Mouse (Mus musculus): ENCODE measurements at regions not wholly inside any gene's neighbourhood (a gene's known extent, or its start where the extent isn't known, plus 50 kb on each side); places are given as distances from the start of the nearest gene placed in this dataset.
"Not testable (repeated sequence)": the region's sequence is repeated elsewhere in the genome, so short reads cannot be mapped to it uniquely, and the experiment has no call there.

DNA sequence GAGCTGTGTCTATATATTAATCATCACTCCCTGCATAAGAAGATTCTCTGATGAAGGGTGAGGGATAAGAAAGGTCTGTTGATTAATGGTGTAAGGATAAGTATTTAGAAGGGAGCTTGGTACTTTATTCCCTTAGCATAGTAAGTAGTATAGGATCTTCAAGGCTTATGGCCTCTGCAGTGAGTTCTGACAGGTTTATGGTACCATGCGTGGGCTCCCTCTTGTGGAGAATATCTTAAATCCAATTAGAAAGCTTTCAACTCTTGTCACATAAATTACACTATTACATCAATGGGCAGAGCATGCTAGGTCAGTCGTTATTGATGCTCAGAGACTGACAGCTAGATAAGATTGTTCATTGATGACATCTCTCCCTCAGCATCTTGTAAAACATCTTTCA lies 112.7 kb upstream of the Grin3a start:
- peak; percentile 85 for ATAC-seq (ENCODE audit: low TSS enrichment)

DNA sequence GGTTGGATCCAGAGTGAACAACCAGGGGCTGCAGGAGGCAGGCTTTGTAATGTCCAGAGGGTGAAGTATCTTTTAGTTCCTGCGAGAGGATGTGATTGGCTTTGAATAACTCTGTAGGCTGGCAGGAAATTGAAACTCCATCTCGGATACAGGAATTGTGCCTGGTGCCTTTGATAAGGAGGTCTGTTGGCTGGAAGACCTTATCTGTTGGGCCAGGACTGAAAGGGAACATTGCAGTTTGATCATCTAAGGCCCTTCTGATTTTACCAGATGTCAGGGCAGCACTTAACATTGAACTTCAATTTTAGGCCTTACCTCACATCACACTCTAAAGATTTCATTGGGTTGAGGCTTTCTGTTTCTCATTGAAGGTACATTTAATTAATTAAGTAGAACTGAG lies 111.3 kb upstream of the Grin3a start:
- no peak for ATAC-seq (ENCODE audit: low TSS enrichment)

DNA sequence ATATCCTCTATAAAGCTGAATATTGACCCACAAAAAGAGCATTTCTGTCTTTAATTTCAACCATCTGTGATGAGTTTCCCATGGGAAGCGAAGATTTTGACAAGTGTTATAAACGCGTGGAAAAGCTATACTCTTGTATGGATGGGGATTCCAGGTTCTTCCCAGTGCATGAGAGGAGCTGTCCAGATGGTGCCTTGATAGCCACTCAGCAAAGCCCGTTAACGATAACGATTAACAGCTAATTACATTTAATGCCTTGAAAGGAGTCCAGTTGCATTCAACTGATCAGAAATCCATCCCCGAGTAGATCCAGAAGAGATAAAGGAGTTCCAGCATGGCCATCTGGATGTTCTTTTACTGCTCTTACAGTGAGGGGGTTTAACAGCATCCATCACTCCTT lies 100.8 kb upstream of the Grin3a start:
- ATAC-seq (ENCODE audit: low TSS enrichment) = no peak

DNA sequence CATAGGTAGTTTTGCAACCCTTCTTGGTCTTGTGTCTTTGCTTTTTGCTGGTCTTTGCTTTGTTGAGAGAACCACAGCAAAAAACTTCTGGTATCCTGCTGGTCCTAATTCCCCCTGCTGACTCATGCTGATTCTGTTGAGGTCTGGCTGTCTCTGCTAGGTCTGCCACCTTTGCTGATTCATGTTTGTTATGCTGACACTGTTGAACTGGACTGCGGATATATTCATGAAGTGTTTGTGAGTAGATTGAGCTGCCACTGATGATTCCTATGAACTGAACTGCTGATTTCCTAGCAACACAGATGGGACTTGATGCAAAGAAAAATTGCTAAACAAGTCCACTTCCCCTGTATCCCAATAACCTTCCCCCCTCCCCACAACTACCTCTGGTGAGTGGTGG lies 91.9 kb upstream of the Grin3a start:
- ATAC-seq (ENCODE audit: low TSS enrichment) = no peak

DNA sequence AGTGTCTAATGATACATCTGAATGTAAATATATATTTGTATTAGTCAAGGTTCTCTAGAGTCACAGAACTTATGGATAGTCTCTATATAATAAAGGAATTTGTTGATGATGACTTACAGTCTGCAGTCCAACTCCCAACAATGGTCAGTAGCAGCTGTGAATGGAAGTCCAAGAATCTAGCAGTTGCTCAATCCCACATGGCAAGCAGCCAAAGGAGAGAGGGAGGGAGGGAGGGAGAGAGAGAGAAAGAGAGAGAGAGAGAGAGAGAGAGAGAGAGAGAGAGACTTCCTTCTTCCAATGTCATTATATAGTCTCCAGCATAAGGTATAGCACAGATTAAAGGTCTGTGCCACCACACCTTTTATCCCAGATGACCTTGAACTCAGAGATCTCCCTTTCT lies 84.1 kb upstream of the Grin3a start:
- ATAC-seq (ENCODE audit: low TSS enrichment) = not testable (repeated sequence)

DNA sequence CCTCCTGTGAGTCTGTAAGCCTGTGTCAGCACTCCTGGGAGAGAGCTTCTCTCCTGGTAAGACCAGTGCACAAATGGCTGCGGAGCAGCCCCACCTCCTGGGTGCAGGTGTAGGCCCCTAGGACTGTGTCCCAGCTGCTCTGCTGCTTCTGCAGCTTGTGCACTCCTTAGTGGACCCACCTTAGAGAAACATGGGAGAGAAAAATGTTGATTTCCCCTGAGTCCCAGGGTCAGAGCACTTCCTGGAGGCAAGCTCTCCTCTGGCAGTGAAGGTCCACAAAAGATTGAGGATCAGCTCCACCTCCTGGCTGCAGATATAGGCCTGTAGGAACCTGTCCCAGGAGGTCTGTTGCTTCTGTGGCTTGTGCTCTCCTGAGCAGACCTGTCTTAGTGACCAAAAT lies 81.5 kb upstream of the Grin3a start:
- no peak for ATAC-seq (ENCODE audit: low TSS enrichment)

DNA sequence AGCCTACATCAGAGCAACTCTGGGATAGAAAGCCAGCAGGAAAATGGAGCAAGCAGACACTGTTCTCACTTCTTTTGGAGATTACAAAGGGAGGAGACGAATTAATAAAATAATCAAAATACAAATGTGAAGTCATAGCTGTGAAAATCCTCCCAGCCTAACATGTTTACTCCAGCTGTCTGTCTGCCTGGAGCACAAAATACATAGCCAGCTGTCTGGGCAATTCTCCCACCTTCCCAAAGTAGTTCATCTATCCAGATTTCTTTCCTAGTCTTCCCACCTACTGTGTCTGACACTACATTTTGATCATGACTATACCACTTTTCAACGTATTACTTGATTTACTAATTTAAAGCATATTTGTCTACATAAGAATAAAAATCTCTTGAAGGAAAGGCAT lies 68.7 kb upstream of the Grin3a start:
- ATAC-seq (ENCODE audit: low TSS enrichment) = no peak

DNA sequence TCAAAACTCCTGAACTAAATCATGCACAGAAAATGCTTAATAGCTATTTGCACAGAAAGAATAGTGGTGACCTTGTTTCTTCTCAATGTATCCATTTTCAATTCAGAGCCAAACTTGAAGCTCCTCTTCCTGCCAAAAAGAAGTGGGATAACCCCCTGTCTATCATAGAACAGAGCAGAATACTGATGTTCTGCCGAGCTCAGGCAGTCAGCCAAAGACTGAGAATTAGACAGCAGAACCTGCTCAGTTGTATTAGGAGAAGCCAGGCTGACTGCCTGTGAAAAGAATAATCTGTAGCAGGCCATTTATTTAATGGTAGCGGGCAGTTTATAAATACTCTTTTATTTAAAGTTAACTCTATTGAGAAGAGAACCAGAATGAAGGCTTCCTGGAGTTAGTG lies 68.1 kb upstream of the Grin3a start:
- ATAC-seq (ENCODE audit: low TSS enrichment) = peak; percentile 72
